Mouse (Mus musculus) MEL (cell line): ENCODE measurements around the gene Prpsap1. TPM values are rescaled to one million over a fixed set of nuclear protein-coding genes. Genes with fewer than 3 reads are reported as not detected.

ENCODE experiments used
- DNase-seq: peaks from one replicate; pipeline ENCODE4 v3.0.0; 2011; ENCODE audit warnings: low read depth, low spot score
- H3K27ac ChIP-seq: 2 replicates; pipeline ENCODE4 v1.5.1; 2012; ENCODE audit warnings: low read depth, mild to moderate bottlenecking, control low read depth, low read length, moderate library complexity; ENCODE audit not compliant: control insufficient read depth
- H3K27me3 ChIP-seq, 2 experiments: fragments of 150-350 bp in 1 of 2; sonication (generic) in 1 of 2; 2 replicates each; pipeline ENCODE4 v1.6.1; 2012; ENCODE audit warnings: low read length in 2 of 2, mild to moderate bottlenecking in 2 of 2, improper control_type of control experiment in 1 of 2, moderate library complexity in 1 of 2; ENCODE audit not compliant: insufficient read depth in 2 of 2, control insufficient read depth in 1 of 2
- H3K36me3 ChIP-seq, 2 experiments: 2 replicates each; pipeline ENCODE4 v1.6.1; 2012 to 2014; ENCODE audit warnings: low read length in 2 of 2, improper control_type of control experiment in 1 of 2, inconsistent platforms in 1 of 2, mild to moderate bottlenecking in 1 of 2; ENCODE audit not compliant: insufficient read depth in 2 of 2, control insufficient read depth in 1 of 2
- H3K4me1 ChIP-seq, 2 experiments: fragments of 150-350 bp in 1 of 2; sonication (generic) in 1 of 2; 2 replicates each; pipeline ENCODE4 v1.6.1; 2012; ENCODE audit warnings: low read length in 2 of 2, improper control_type of control experiment in 1 of 2, mild to moderate bottlenecking in 1 of 2; ENCODE audit not compliant: insufficient read depth in 2 of 2, control insufficient read depth in 1 of 2
- H3K4me3 ChIP-seq, 2 experiments: fragments of 150-350 bp in 1 of 2; sonication (generic) in 1 of 2; 2 replicates each; pipeline ENCODE4 v1.5.1; 2012; ENCODE audit warnings: low read depth in 2 of 2, low read length in 2 of 2, mild to moderate bottlenecking in 2 of 2, moderate library complexity in 2 of 2, control low read depth in 1 of 2, improper control_type of control experiment in 1 of 2; ENCODE audit not compliant: control insufficient read depth in 1 of 2, insufficient read depth in 1 of 2
- H3K79me2 ChIP-seq: 2 replicates; pipeline ENCODE4 v1.6.1; 2012; ENCODE audit warnings: mild to moderate bottlenecking, low read length, moderate library complexity; ENCODE audit not compliant: control insufficient read depth, poor library complexity, insufficient read depth
- H3K9ac ChIP-seq: 2 replicates; pipeline ENCODE4 v1.6.1; 2012; ENCODE audit warnings: low read depth, mild to moderate bottlenecking, control low read depth, low read length, moderate library complexity; ENCODE audit not compliant: control insufficient read depth, poor library complexity, severe bottlenecking
- H3K9me3 ChIP-seq: fragments of 150-350 bp; sonication (generic); replicated peaks from 2 replicates; pipeline ENCODE4 v1.6.1; 2012; ENCODE audit warnings: mild to moderate bottlenecking, low read length, improper control_type of control experiment, moderate library complexity; ENCODE audit not compliant: insufficient read depth
- E2F4 ChIP-seq: IDR thresholded peaks from 2 replicates; pipeline ENCODE4 v1.6.1; 2011; ENCODE audit warnings: low read depth, low read length, improper control_type of control experiment, borderline replicate concordance
- EP300 ChIP-seq, 2 experiments: IDR thresholded peaks; 2 replicates each; pipeline ENCODE4 v1.6.1; 2011; ENCODE audit warnings: improper control_type of control experiment in 2 of 2, low read length in 2 of 2, low read depth in 1 of 2, mild to moderate bottlenecking in 1 of 2
- ETS1 ChIP-seq: IDR thresholded peaks from 2 replicates; pipeline ENCODE4 v1.6.1; 2012; ENCODE audit warnings: low read depth, mild to moderate bottlenecking, inconsistent platforms, low read length, improper control_type of control experiment, moderate library complexity
- GABPA ChIP-seq: IDR thresholded peaks from 2 replicates; pipeline ENCODE4 v1.6.1; 2012; ENCODE audit warnings: low read depth, mild to moderate bottlenecking, inconsistent platforms, low read length, improper control_type of control experiment, moderate library complexity
- HCFC1 ChIP-seq: IDR thresholded peaks from 2 replicates; pipeline ENCODE4 v1.6.1; 2012; ENCODE audit warnings: low read depth, mild to moderate bottlenecking, inconsistent platforms, low read length, improper control_type of control experiment, moderate library complexity
- JUND ChIP-seq: IDR thresholded peaks from 2 replicates; pipeline ENCODE4 v1.6.1; 2011; ENCODE audit warnings: low read depth, mild to moderate bottlenecking, improper control_type of control experiment, low read length
- KAT2A ChIP-seq: conservative IDR thresholded peaks from 2 replicates; pipeline ENCODE4 v1.6.1; 2012; ENCODE audit warnings: low read depth, low read length, improper control_type of control experiment, inconsistent platforms
- MAFK ChIP-seq: IDR thresholded peaks from 2 replicates; pipeline ENCODE4 v1.6.1; 2011; ENCODE audit warnings: low read depth, mild to moderate bottlenecking, low read length, improper control_type of control experiment, borderline replicate concordance
- MXI1 ChIP-seq: IDR thresholded peaks from 2 replicates; pipeline ENCODE4 v1.6.1; 2011; ENCODE audit warnings: mild to moderate bottlenecking, low read depth, low read length, improper control_type of control experiment
- MYB ChIP-seq: IDR thresholded peaks from 2 replicates; pipeline ENCODE4 v1.6.1; 2011; ENCODE audit warnings: mild to moderate bottlenecking, low read depth, low read length, improper control_type of control experiment
- MYC ChIP-seq: IDR thresholded peaks from 2 replicates; pipeline ENCODE4 v1.6.1; 2011; ENCODE audit warnings: low read depth, mild to moderate bottlenecking, low read length, improper control_type of control experiment, moderate library complexity
- NRF1 ChIP-seq: IDR thresholded peaks from 2 replicates; pipeline ENCODE4 v1.6.1; 2014; ENCODE audit warnings: low read depth, mild to moderate bottlenecking, inconsistent platforms, low read length, improper control_type of control experiment, moderate library complexity; ENCODE audit not compliant: poor library complexity, insufficient read depth, severe bottlenecking
- RAD21 ChIP-seq: IDR thresholded peaks from 2 replicates; pipeline ENCODE4 v1.6.1; 2011; ENCODE audit warnings: mild to moderate bottlenecking, low read depth, low read length, improper control_type of control experiment
- TAL1 ChIP-seq: IDR thresholded peaks from 2 replicates; pipeline ENCODE4 v1.6.1; 2012; ENCODE audit warnings: mild to moderate bottlenecking, inconsistent platforms, low read length, moderate library complexity, mixed read lengths
- UBTF ChIP-seq: IDR thresholded peaks from 2 replicates; pipeline ENCODE4 v1.6.1; 2012; ENCODE audit warnings: low read depth, mild to moderate bottlenecking, inconsistent platforms, low read length, improper control_type of control experiment, moderate library complexity, borderline replicate concordance; ENCODE audit not compliant: insufficient read depth
- USF1 ChIP-seq: IDR thresholded peaks from 2 replicates; pipeline ENCODE4 v1.6.1; 2014; ENCODE audit warnings: low read depth, mild to moderate bottlenecking, inconsistent platforms, low read length, improper control_type of control experiment, moderate library complexity
- ZC3H11A ChIP-seq: IDR thresholded peaks from 2 replicates; pipeline ENCODE4 v1.6.1; 2012; ENCODE audit warnings: low read depth, mild to moderate bottlenecking, inconsistent platforms, low read length, improper control_type of control experiment
- ZKSCAN1 ChIP-seq: IDR thresholded peaks from 2 replicates; pipeline ENCODE4 v1.6.1; 2012; ENCODE audit warnings: low read depth, mild to moderate bottlenecking, inconsistent platforms, low read length, improper control_type of control experiment, moderate library complexity
- ZMIZ1 ChIP-seq: IDR thresholded peaks from 2 replicates; pipeline ENCODE4 v1.6.1; 2012; ENCODE audit warnings: low read depth, mild to moderate bottlenecking, inconsistent platforms, low read length, improper control_type of control experiment, moderate library complexity
- ZNF384 ChIP-seq: IDR thresholded peaks from 2 replicates; pipeline ENCODE4 v1.6.1; 2012; ENCODE audit warnings: low read depth, mild to moderate bottlenecking, inconsistent platforms, low read length, improper control_type of control experiment
- polyA plus RNA-seq, 2 experiments: library from polyadenylated mRNA; stranded (reverse) in 1 of 2; unstranded in 1 of 2; fragments of >175 nt in 1 of 2; fragments of >200 nt in 1 of 2; gene quantifications; 2 replicates each; pipeline versions ENCODE4 v1.2.1 to v1.2.4; 2012; ENCODE audit warnings: low replicate concordance in 2 of 2, low read depth in 1 of 2; ENCODE audit not compliant: insufficient read length in 2 of 2, insufficient read depth in 1 of 2, missing spikeins in 1 of 2
- total RNA-seq: library from RNA; depleted of rRNA; stranded (reverse); fragments of 300-350 nt; gene quantifications from 2 replicates; pipeline ENCODE4 v1.2.3, GENCODE M21; 2012

Gene Prpsap1
- total and polyA plus RNA-seq, 3 experiments: 112 to 155 TPM; not detected in 1

DNA sequence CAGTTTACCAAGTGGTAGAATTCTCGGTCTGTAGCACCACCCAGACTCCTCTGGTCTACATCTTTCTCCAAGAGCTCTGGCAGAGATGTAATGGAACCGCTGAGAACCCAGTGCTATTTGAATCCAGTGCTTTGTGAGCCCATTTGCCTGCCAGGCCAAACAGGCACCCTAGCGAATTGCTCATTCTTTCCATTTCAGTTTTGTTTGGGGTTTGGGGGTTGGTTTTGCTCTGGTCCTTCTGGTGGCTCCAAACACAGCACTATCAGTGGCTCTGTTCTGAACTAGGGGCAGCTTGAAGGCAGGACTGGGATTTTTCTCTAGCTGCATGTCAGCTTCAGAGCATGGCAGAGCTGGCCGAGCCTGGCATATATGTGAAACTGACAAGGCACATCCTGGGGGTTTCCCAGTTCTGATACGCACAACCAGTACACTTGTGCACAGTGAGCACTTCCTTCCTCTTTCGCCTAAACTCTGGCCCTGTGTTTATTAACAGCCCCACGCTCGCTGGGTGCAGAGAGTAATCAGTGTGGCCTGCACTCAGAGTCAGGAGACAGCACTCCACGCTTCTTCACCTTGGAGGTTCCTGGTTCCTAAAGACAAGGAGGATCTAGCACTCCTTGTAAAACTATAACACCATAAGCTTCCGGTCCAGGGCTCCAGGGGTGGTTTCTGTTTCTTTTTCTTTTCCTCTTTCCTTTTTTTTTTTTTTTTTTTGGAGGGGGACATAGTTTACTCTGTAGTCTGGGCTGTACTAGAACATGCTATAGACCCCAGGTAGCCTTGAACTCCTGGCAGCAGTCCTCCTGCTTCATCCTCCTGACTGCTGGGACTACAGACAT is 70.0 kb downstream of the Prpsap1 start (continued):
- TF ChIP-seq HCFC1 (peak; percentile 72), GABPA (no peak), ZNF384 (peak; percentile 75), UBTF (0 out of 2 replicates have a peak, but pooled peaks have one; percentile 34), E2F4 (no peak), MAFK (no peak), ZC3H11A (no peak), KAT2A (no peak), ZMIZ1 (peak; percentile 82; the same call in 1 of the 2 replicates), TAL1 (0 out of 2 replicates have a peak, but pooled peaks have one; percentile 25), MYB (no peak), USF1 (no peak; the same call in 1 of the 2 replicates), JUND (no peak), ETS1 (peak; percentile 86), ZKSCAN1 (0 out of 2 replicates have a peak, but pooled peaks have one; percentile 5), RAD21 (no peak)
- TF ChIP-seq, all 39 proteins: peak for 22

DNA sequence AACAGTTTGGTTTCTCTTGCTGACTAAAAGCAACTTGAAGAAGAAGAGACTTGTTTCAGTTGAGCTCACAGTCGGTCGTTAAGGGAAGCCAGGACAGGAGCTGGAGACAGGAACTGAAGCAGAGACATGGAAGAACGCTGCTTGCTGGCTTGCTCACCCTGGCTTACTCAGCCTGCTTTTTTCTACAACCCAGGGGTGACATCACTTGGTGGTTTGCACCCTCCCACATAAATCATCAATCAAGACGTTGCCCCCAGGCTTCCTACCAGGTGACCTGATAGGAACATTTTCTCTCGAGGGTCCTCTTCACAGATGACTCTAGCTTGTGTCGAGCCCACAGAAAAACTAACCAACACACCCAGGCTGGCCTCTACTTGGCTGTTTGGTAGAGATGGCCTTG is 70.8 kb downstream of the Prpsap1 start:
- peaks cover 10 to 21% of the 10 kb centered on the region in 2 experiments for H3K4me1 ChIP-seq
- H3K9ac ChIP-seq: no peak overlapping the region
- H3K4me3 ChIP-seq: no peak overlapping the region
- DNase-seq: no peak
- no peak overlapping the region for H3K27ac ChIP-seq
- peaks cover 0 to 17% of the 10 kb centered on the region in 2 experiments; a peak in 2 of 4 replicates for H3K36me3 ChIP-seq
- H3K9me3 ChIP-seq: no peaks in the 10 kb centered on the region
- no peaks in the 10 kb centered on the region for H3K27me3 ChIP-seq
- no peak for TF ChIP-seq HCFC1
- no peak for TF ChIP-seq ZNF384
- TF ChIP-seq KAT2A: no peak
- no peak for TF ChIP-seq EP300 (IDR thresholded peaks at IDR 0.05; ENCODE audit: low read depth in 1 of 2, low read length in 2 of 2)
- TF ChIP-seq ZMIZ1: no peak
- TF ChIP-seq MYC: no peak
- TF ChIP-seq MXI1: no peak
- no peak for TF ChIP-seq GABPA
- TF ChIP-seq NRF1: no peak
- TF ChIP-seq ZKSCAN1: no peak
- H3K79me2 ChIP-seq: no peaks in the 10 kb centered on the region
